Mouse (Mus musculus) heart, postnatal 36 days (tissue): ENCODE measurements around the gene Scube2. TPM values are rescaled to one million over a fixed set of nuclear protein-coding genes. Genes with fewer than 3 reads are reported as not detected.
A peak's percentile ranks its signal among the peaks of the same experiment; 100 is the strongest.

Experiments used
- DNase-seq, 2 experiments: peaks; one replicate each; pipeline ENCODE4 v3.0.0; 2021 to 2022
- intact Hi-C: fragments of 180-260 bp; cut with DNase I; formaldehyde crosslinking; loops from one replicate; pipeline ENCODE4 v1.15.1; 2025
- total RNA-seq, 2 experiments: library from RNA; stranded (reverse); gene quantifications; 2 replicates each; pipeline ENCODE4 v1.2.3; 2021

Gene Scube2
- total RNA-seq, 2 experiments from 2014 or later, result 19.3 to 21.1 TPM

DNA sequence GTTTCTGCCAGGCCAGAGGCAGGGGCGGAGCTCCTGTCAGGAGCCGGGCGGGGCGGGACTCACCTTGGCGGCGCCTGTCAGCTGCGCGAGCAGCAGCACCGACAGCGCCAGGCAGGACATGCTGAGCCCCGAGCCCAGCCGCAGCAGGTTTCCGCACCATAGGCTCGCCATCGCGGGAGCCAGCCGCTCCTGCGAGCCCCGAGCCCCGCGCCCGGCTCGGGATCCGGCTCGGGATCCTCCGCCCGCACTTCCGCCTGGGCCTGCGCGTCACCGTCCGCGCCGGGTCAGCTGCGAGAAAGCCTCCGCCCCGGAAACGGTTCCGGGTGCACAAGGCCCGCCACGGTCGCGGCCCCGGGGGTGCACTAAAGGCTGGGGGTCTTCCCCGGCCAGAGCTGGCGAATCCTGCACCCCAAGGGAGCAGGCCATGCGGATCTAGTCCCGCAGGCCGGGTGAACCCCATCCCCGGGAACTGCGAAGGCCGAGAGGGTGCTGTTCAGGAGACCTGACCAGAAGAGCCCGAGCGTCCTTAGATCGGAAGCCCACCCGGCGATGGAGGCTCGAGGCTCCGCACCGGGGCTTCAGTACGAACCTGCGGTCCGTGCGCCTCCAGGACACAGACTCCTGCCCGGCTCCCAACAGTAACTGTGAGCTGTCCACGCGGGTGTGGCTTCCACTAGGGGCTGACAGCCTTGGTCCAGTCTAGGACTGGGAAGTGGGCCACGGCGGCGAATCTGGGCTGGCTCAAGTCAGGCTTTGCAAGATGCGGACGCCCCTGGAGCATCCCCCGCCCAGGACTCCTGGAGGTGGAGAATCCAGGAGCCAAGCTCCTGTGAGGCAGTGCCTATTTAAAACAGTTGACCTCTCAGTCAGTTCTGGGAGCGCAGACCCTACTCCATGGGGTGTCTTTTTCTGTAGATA, 113.2 kb downstream of the Scube2 start, which contains the start of gene Tmem9b:
Tmem9b (minus strand) TSS at position 868 of the 918 bp plus-strand sequence.
- intact Hi-C loops, result no loop called here
- peak; percentile 81 to 91 for DNase-seq

GRCm38 (mm10) chr7:109751427-109752007, 114.0 kb downstream of the Scube2 start:
- intact Hi-C loops, result no loop called here
- DNase-seq, result no peak

Other genes with a start within 250 kb of the Scube2 start
- 10 to 100 TPM; 23.4 to 31.9 TPM for gene St5, start 162.1 kb downstream of the Scube2 start, total RNA-seq
- gene Akip1, start 162.0 kb downstream of the Scube2 start, total RNA-seq, result 10 to 100 TPM; 11.4 to 16.0 TPM
- not detected for gene BC051019, start 141.8 kb downstream of the Scube2 start, total RNA-seq
- gene Ascl3, start 134.0 kb downstream of the Scube2 start, total RNA-seq, result not detected
- 10 to 100 TPM; 29.8 to 31.1 TPM for gene Tmem9b, start 112.8 kb downstream of the Scube2 start, total RNA-seq
- under 1 TPM; 0.08 to 0.47 TPM for gene Nrip3, start 83.7 kb downstream of the Scube2 start, total RNA-seq
- gene Dennd5a, start 94.8 kb upstream of the Scube2 start, total RNA-seq, result 100 to 1,000 TPM; 134 to 147 TPM
- 10 to 100 TPM; 54.5 to 55.3 TPM for gene Tmem41b, start 121.2 kb upstream of the Scube2 start, total RNA-seq
- 10 to 100 TPM; 95.6 to 96.4 TPM for gene Ipo7, start 152.6 kb upstream of the Scube2 start, total RNA-seq
- 10 to 100 TPM in 1 of 2 experiments, 1 to 10 TPM in 1; 9.7 to 12.8 TPM for gene Zfp143, start 195.5 kb upstream of the Scube2 start, total RNA-seq